8 mouse cellular contexts compared by ENCODE assay signal in the genomic region with DNA sequence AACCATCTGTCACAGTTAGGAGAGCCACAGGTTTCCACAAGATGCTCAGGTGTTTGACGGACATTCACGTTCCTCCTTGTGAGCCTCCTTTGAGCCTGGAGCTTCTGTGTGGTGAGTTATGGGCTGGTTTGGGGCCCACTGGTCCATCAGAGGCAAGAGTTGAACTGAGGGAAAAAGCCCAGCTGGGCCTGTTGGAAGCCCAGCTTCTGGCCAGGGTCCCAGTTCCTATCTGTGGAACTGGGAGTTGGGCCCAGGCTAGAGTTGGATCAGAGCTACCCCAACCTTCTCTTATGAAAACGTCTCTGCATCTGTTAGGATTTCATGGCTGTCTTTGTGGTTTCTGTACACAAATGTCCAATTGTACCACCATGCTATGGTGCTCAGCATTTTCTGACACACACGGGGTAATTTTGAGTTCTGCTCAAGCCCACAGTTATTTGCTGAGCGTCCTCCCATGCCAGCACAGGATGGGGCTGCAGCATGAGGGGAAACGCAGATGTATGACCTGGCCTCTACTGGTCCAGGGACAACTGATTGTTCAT. TPM values are rescaled to one million over a fixed set of nuclear protein-coding genes. Genes with fewer than 3 reads are reported as not detected.
A peak's percentile ranks its signal among the peaks of the same experiment; 100 is the strongest.
DNase-seq lines count a peak whose midpoint lies in the region; ATAC-seq lines count a peak whose summit lies in the region.

No protein-coding gene starts in this region.

- WGBS in midbrain, embryonic 10.5 days: 94% methylated on average over 6 of the region's 6 CpGs
- WGBS in midbrain, embryonic 16.5 days: 89% methylated on average over 6 of the region's 6 CpGs
- 77% methylated on average over 6 of the region's 6 CpGs for WGBS in stomach, embryonic 14.5 days

- intact Hi-C loops in heart, postnatal 10 days (cut with DNase I): no loop called here

- peak; percentile 16; the same call in 1 of the 2 replicates for ATAC-seq in cerebellum, adult (ENCODE audit: insufficient number of reproducible peaks, low FRiP score, low TSS enrichment)
- no peak for ATAC-seq in midbrain, embryonic 16.5 days
- ATAC-seq in stomach, embryonic 14.5 days (ENCODE audit: insufficient number of reproducible peaks, insufficient read depth, low FRiP score, low read depth): no peak

- no peak for DNase-seq in cerebellum, adult 9-10 months
- no peak for DNase-seq in midbrain, embryonic 10.5 days (ENCODE audit: low spot score)
- DNase-seq in heart, postnatal 10 days: peak; percentile 75 to 78
- no peak for DNase-seq in thymus, postnatal 14 days
- no peak for DNase-seq in left cerebral cortex, adult 9 months (ENCODE audit: low spot score in 2 of 2)

- H3K4me2 ChIP-seq in midbrain, embryonic 16.5 days (ENCODE audit: low read length): no peak overlapping the region
- H3K4me2 ChIP-seq in stomach, embryonic 14.5 days (replicated peaks; ENCODE audit: low read depth, low read length): no peak overlapping the region

- H3K4me3 ChIP-seq in midbrain, embryonic 10.5 days: no peak overlapping the region
- H3K4me3 ChIP-seq in midbrain, embryonic 16.5 days (ENCODE audit: low read depth, low read length): no peak overlapping the region
- H3K4me3 ChIP-seq in stomach, embryonic 14.5 days (ENCODE audit: low read depth, low read length): no peak overlapping the region

- H3K27ac ChIP-seq in midbrain, embryonic 10.5 days (replicated peaks): peak overlapping the region; percentile 24; the same call in 1 of the 2 replicates
- H3K27ac ChIP-seq in midbrain, embryonic 16.5 days (ENCODE audit: low read length): no peak overlapping the region
- H3K27ac ChIP-seq in stomach, embryonic 14.5 days (ENCODE audit: low read length): peak overlapping the region; percentile 73

- peaks cover 29% of the 10 kb centered on the region; the same call in 1 of the 2 replicates for H3K27me3 ChIP-seq in midbrain, embryonic 10.5 days (ENCODE audit: low read depth, poor library complexity, severe bottlenecking)
- H3K27me3 ChIP-seq in midbrain, embryonic 16.5 days (ENCODE audit: control insufficient read depth, insufficient read depth, low read depth, low read length): no peaks in the 10 kb centered on the region
- H3K27me3 ChIP-seq in stomach, embryonic 14.5 days (ENCODE audit: control insufficient read depth, insufficient read depth, low read length): no peaks in the 10 kb centered on the region

- H3K9me3 ChIP-seq in midbrain, embryonic 10.5 days (replicated peaks): no peaks in the 10 kb centered on the region
- H3K9me3 ChIP-seq in midbrain, embryonic 16.5 days (replicated peaks; ENCODE audit: control insufficient read depth, low read length, poor library complexity, severe bottlenecking): no peaks in the 10 kb centered on the region
- H3K9me3 ChIP-seq in stomach, embryonic 14.5 days (ENCODE audit: control insufficient read depth, low read depth, low read length): no peaks in the 10 kb centered on the region

- no peak overlapping the region for H3K9ac ChIP-seq in midbrain, embryonic 16.5 days (ENCODE audit: low read depth, low read length)
- no peak overlapping the region for H3K9ac ChIP-seq in stomach, embryonic 14.5 days (replicated peaks; ENCODE audit: low read depth, low read length)

- H3K4me1 ChIP-seq in midbrain, embryonic 10.5 days: peaks cover 89% of the 10 kb centered on the region
- H3K4me1 ChIP-seq in midbrain, embryonic 16.5 days (ENCODE audit: control insufficient read depth, insufficient read depth, low read length): peaks cover 73% of the 10 kb centered on the region
- H3K4me1 ChIP-seq in stomach, embryonic 14.5 days (ENCODE audit: control insufficient read depth, insufficient read depth, low read length): peaks cover 70% of the 10 kb centered on the region

- no peaks in the 10 kb centered on the region for H3K36me3 ChIP-seq in midbrain, embryonic 10.5 days
- no peaks in the 10 kb centered on the region for H3K36me3 ChIP-seq in midbrain, embryonic 16.5 days (ENCODE audit: control insufficient read depth, insufficient read depth, low read length)
- H3K36me3 ChIP-seq in stomach, embryonic 14.5 days (ENCODE audit: control insufficient read depth, insufficient read depth, low read length): no peaks in the 10 kb centered on the region

RNA-seq across cellular contexts. Expression of gene Igsf3, which starts 16.3 kb away (rescaled TPM):
- polyA plus RNA-seq in midbrain, embryonic 10.5 days (2016; fragmentation: Nextera tagmentation; extraction: Ambion mirVana): 22.7 and 29.7 TPM in 2 replicates
- 93.6 and 100 TPM in 2 replicates for polyA plus RNA-seq in midbrain, embryonic 16.5 days (2015; fragmentation: Nextera tagmentation; extraction: Ambion mirVana)
- total RNA-seq in heart, postnatal 10 days (2021): 10 to 100 TPM; 21.6 to 24.9 TPM
- 30.0 and 30.7 TPM in 2 replicates for polyA plus RNA-seq in stomach, embryonic 14.5 days (2014; fragmentation: Nextera tagmentation; extraction: Ambion mirVana)

Comparison
In these comparisons a context has a peak if more than half of its experiments do, and no peak if none do; other contexts are left out.
1. DNase-seq: peak in heart, postnatal 10 days (2 of 2); none in cerebellum, adult 9-10 months (single experiment), midbrain, embryonic 10.5 days (single experiment), thymus, postnatal 14 days (single experiment) and left cerebral cortex, adult 9 months (0 of 2).